Comparison of ENCODE assay signal across 15 mouse cellular contexts in genomic region chr2:52042714-52043113, GRCm38 (mm10). TPM values are rescaled to one million over a fixed set of nuclear protein-coding genes. Genes with fewer than 3 reads are reported as not detected.
A peak's percentile ranks its signal among the peaks of the same experiment; 100 is the strongest.
DNase-seq lines count a peak whose midpoint lies in the region; ATAC-seq lines count a peak whose summit lies in the region.
"Had no signal": no experiment of that assay in that cellular context is flagged by ENCODE, and none has a peak within 500 bp of the region (broad histone marks: within the 10 kb centered on the region; RNA-seq: fewer than 3 reads in every experiment).

No protein-coding gene starts in this region.

- 75% methylated on average over 5 of the region's 5 CpGs for WGBS in kidney, embryonic 14.5 days

- H3K4me1 ChIP-seq in kidney, embryonic 14.5 days (ENCODE audit: control insufficient read depth, insufficient read depth, low read length) = no peaks in the 10 kb centered on the region

- no peaks in the 10 kb centered on the region for H3K27me3 ChIP-seq in kidney, embryonic 14.5 days (ENCODE audit: control insufficient read depth, insufficient read depth, low read length)
- H3K27me3 ChIP-seq: forebrain, embryonic 15.5 days; hindbrain, embryonic 15.5 days; neural tube, embryonic 15.5 days had no signal

- H3K27ac ChIP-seq in kidney, embryonic 14.5 days (ENCODE audit: low read depth, low read length) = peak overlapping the region; percentile 37; the same call in 1 of the 2 replicates
- H3K27ac ChIP-seq: forebrain, embryonic 15.5 days; heart, adult 2 months; hindbrain, embryonic 15.5 days; neural tube, embryonic 15.5 days had no signal

- H3K4me2 ChIP-seq in kidney, embryonic 14.5 days (replicated peaks; ENCODE audit: low read depth, low read length) = no peak overlapping the region
- H3K4me2 ChIP-seq: forebrain, embryonic 15.5 days; hindbrain, embryonic 15.5 days; neural tube, embryonic 15.5 days had no signal

- no peaks in the 10 kb centered on the region for H3K9me3 ChIP-seq in kidney, embryonic 14.5 days (ENCODE audit: control insufficient read depth, low read length)
- H3K9me3 ChIP-seq: forebrain, embryonic 15.5 days; hindbrain, embryonic 15.5 days; neural tube, embryonic 15.5 days had no signal

- no peak overlapping the region for H3K9ac ChIP-seq in kidney, embryonic 14.5 days (ENCODE audit: low read depth, low read length)
- H3K9ac ChIP-seq: forebrain, embryonic 15.5 days; hindbrain, embryonic 15.5 days; neural tube, embryonic 15.5 days had no signal

- no peak for ATAC-seq in kidney, embryonic 14.5 days (ENCODE audit: low FRiP score, low TSS enrichment)
- ATAC-seq: forebrain, embryonic 15.5 days had no signal

- H3K36me3 ChIP-seq in kidney, embryonic 14.5 days (ENCODE audit: control insufficient read depth, insufficient read depth, low read length) = 0 out of 2 replicates have a peak, but pooled peaks cover 2% of the 10 kb centered on the region
- H3K36me3 ChIP-seq: hindbrain, embryonic 15.5 days; neural tube, embryonic 15.5 days had no signal

- DNase-seq in cerebellum, adult 8-10 months = peak; percentile 15
- no peak for DNase-seq in cerebellum, postnatal 36 days
- DNase-seq in kidney, adult 9 months = no peak
- DNase-seq in lung, postnatal 10 days = peak; percentile 18
- no peak for DNase-seq in lung, postnatal 4 days
- DNase-seq in retina, postnatal 1 day = peak; percentile 48
- DNase-seq in ovary, postnatal 14 days (ENCODE audit: low spot score) = no peak
- DNase-seq: kidney, postnatal 10 days; liver; right cerebral cortex, postnatal 25 days had no signal

- H3K4me3 ChIP-seq in kidney, embryonic 14.5 days (ENCODE audit: low read length) = no peak overlapping the region
- H3K4me3 ChIP-seq: forebrain, embryonic 15.5 days; heart, adult 2 months; hindbrain, embryonic 15.5 days; neural tube, embryonic 15.5 days had no signal

RNA-seq across cellular contexts. Expression of gene Tnfaip6, which starts 4.9 kb away (rescaled TPM):
- 7.7 and 8.2 TPM in 2 replicates for polyA plus RNA-seq in kidney, embryonic 14.5 days (2014; fragmentation: Nextera tagmentation; extraction: Ambion mirVana)

RNA-seq across cellular contexts. Expression of gene Rif1, which starts 29.9 kb away (rescaled TPM):
- polyA plus RNA-seq in kidney, embryonic 14.5 days (2014; fragmentation: Nextera tagmentation; extraction: Ambion mirVana) = 53.5 and 64.2 TPM in 2 replicates

Comparison
In these comparisons a context has a peak if more than half of its experiments do, and no peak if none do; other contexts are left out.
1. DNase-seq: peak in cerebellum, adult 8-10 months (single experiment), lung, postnatal 10 days (single experiment) and retina, postnatal 1 day (single experiment); none in cerebellum, postnatal 36 days (0 of 2), kidney, adult 9 months (single experiment), lung, postnatal 4 days (0 of 2) and ovary, postnatal 14 days (single experiment).